Mouse (Mus musculus) brain, embryonic 14.5 days (tissue): ENCODE results near the gene Lrrc20.

Experiments used
- CTCF ChIP-seq: fragments of 200-500 bp; IDR thresholded peaks from 2 replicates; pipeline ENCODE4 v1.5.1; 2012; ENCODE audit warnings: inconsistent platforms, mild to moderate bottlenecking, moderate library complexity, borderline replicate concordance; ENCODE audit not compliant: insufficient read depth, insufficient read length; ENCODE audit errors: extremely low read depth
- POLR2A ChIP-seq: fragments of 200-500 bp; IDR thresholded peaks from 2 replicates; pipeline ENCODE4 v1.6.1; 2012; ENCODE audit warnings: mild to moderate bottlenecking, inconsistent platforms, borderline replicate concordance; ENCODE audit not compliant: poor library complexity, insufficient read depth, insufficient read length, severe bottlenecking; ENCODE audit errors: extremely low read depth

DNA sequence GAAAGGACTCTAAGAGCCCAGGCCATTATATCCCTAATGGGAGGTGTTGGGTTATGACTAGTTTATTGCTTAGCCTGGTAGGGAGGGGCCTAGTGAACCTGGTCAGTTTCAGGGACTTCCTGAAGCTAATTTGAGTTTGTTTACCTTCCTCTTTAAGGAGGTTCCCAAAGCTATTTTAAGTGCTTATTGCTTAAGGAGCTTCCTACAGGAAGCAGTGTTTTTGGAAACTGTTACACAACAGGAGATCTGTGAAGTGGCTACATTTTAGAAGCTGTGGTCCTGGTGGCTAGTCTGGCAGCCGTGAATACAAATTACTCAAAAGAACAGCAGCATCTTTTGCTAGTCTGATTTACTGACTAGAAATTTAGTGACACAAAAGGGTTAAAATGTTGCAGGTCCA is 1.3 kb upstream of the Lrrc20 start:
- TF ChIP-seq CTCF (no peak), POLR2A (no peak)
